Mouse (Mus musculus): ENCODE data around the gene Asic2. TPM values are rescaled to one million over a fixed set of nuclear protein-coding genes. Genes with fewer than 3 reads are reported as not detected.

Gene Asic2
- polyA plus RNA-seq, 1 experiment = 39.7 TPM

DNA sequence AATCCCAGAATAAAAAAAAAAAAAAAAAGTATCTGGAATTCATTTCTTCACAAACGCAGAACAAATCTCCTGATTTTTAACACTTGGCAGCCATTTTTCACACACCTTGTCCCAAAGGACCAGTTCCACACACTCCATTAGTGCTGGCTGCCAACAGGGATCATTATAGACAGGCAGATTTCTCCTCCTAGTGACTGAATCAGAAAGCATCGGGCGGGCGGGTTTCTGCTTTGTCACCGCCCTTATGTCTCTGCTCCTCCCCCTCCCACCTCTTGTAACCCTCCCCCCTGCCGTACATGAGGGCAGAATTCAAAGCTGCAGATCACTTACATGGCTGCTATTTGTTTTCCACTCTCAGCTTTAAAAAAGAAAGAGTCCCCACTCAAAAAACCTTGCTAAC is 436.4 kb downstream of the Asic2 start:
- no peaks in the 10 kb centered on the region for H3K27me3 ChIP-seq (ENCODE audit: control insufficient read depth, insufficient read depth, low read length)
- TF ChIP-seq CTCF (IDR thresholded peaks at IDR 0.05; ENCODE audit: borderline replicate concordance, insufficient read depth, low read depth, low read length) (no peak), POLR2A (IDR thresholded peaks at IDR 0.05; ENCODE audit: borderline replicate concordance, insufficient read depth, low read length) (no peak)
- no peak overlapping the region for H3K4me3 ChIP-seq (replicated peaks; ENCODE audit: insufficient read depth, low read depth, low read length)
- DNase-seq = no peak
- no peak overlapping the region for H3K27ac ChIP-seq (ENCODE audit: insufficient read depth, low read length)
- no peaks in the 10 kb centered on the region for H3K4me1 ChIP-seq (ENCODE audit: control insufficient read depth, insufficient read depth, low read length)
- 10% methylated on average over 6 of the region's 6 CpGs for WGBS

DNA sequence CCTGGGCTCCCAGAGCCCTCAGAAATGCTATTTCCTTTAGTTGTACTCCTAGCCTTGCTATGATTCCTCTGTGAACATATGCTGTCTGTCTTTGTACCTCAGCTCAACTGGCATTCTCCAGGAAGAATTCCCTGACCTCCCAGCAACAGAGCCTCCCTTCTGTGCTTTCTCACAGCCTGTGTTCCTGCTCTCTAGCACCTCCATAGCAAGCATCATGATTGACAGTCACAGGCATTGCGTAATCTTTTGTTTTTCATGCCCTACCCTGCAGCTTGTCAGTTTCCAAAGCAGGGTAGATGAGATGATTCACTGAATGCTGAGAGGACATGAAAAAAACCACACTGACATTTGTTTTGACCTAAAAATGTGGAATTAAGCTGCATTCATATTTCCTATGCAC is 445.3 kb downstream of the Asic2 start:
- WGBS = 71% methylated on average over 1 of the region's 1 CpGs
- no peak overlapping the region for H3K4me3 ChIP-seq (replicated peaks; ENCODE audit: insufficient read depth, low read depth, low read length)
- DNase-seq = no peak
- no peaks in the 10 kb centered on the region for H3K4me1 ChIP-seq (ENCODE audit: control insufficient read depth, insufficient read depth, low read length)
- TF ChIP-seq CTCF (IDR thresholded peaks at IDR 0.05; ENCODE audit: borderline replicate concordance, insufficient read depth, low read depth, low read length) = no peak
- TF ChIP-seq POLR2A (IDR thresholded peaks at IDR 0.05; ENCODE audit: borderline replicate concordance, insufficient read depth, low read length) = no peak
- H3K27ac ChIP-seq (ENCODE audit: insufficient read depth, low read length) = no peak overlapping the region
- H3K27me3 ChIP-seq (ENCODE audit: control insufficient read depth, insufficient read depth, low read length) = no peaks in the 10 kb centered on the region

DNA sequence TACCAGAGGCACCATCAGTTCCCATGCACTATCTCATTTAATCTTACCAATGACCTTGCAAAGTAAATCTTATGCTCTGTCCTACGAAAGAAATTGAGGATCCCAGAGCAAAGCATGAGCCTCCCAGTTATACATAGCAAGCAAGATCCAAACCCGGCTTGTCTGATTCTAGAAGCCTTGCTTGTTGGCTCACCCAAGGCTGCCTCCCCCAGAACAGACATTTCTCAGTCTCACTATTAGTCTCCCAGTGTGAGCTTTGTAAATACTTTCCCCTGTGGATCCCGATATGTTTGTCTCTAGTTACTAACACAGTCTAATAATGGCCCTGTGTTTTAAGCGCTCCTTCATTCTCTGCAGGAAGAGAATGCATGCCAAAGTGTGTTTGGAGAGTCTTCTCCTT is 446.4 kb downstream of the Asic2 start:
- no peak for DNase-seq
- no peak overlapping the region for H3K27ac ChIP-seq (ENCODE audit: insufficient read depth, low read length)
- no peaks in the 10 kb centered on the region for H3K4me1 ChIP-seq (ENCODE audit: control insufficient read depth, insufficient read depth, low read length)
- no peak overlapping the region for H3K4me3 ChIP-seq (replicated peaks; ENCODE audit: insufficient read depth, low read depth, low read length)
- no peak for TF ChIP-seq POLR2A (IDR thresholded peaks at IDR 0.05; ENCODE audit: borderline replicate concordance, insufficient read depth, low read length)
- TF ChIP-seq CTCF (IDR thresholded peaks at IDR 0.05; ENCODE audit: borderline replicate concordance, insufficient read depth, low read depth, low read length) = no peak
- no peaks in the 10 kb centered on the region for H3K27me3 ChIP-seq (ENCODE audit: control insufficient read depth, insufficient read depth, low read length)
- 75% methylated on average over 4 of the region's 4 CpGs for WGBS

DNA sequence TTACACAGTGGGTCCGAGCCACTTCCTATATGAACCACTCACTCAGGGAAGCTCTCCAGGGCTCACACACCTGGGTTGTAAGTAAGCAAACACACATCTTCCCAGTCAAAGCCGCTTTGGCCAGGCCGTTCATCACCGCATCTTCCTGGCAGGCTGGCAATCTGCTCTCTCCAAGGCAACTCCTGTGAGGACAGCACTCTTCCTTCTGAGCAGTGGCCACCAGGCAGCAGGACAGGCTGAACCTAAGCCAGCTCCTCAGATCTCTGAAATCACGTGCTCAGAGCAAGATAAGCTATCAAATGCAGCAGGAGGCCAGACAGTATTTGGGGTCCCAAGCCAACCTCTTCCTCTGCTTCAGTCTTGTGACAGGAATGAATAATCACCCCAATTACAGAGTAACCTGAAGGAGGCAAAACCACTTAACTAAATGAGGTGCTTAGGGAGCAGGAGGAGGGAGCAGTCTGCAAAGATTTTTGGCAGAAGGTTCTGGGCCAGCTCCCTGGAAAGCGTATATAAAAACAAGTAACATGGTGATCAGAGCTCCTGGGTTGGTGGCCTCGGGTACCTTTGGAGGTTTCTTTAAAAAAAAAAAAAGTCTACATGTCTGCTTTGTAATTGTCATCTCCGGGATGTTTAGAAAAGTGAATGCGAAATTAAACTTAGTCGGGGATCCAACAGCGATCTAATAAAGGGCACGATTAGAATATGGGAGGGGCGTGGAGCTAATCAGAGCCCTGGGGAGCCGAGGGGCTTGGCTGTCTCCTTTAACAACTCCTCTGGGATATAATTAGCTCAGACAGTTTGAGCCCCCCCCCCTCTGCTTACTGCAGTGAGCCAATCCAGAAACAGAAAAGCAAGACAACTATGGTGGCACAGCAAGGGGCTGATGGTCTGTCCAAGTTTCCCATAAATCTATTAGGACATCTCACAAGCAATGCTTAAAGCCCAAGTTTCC is 450.0 kb downstream of the Asic2 start:
- TF ChIP-seq POLR2A (IDR thresholded peaks at IDR 0.05; ENCODE audit: borderline replicate concordance, insufficient read depth, low read length) (no peak), CTCF (IDR thresholded peaks at IDR 0.05; ENCODE audit: borderline replicate concordance, insufficient read depth, low read depth, low read length) (no peak)
- Histone ChIP-seq H3K4me3 (replicated peaks; ENCODE audit: insufficient read depth, low read depth, low read length) (no peak overlapping the region), H3K27ac (ENCODE audit: insufficient read depth, low read length) (no peak overlapping the region), H3K4me1 (ENCODE audit: control insufficient read depth, insufficient read depth, low read length) (no peaks in the 10 kb centered on the region), H3K27me3 (ENCODE audit: control insufficient read depth, insufficient read depth, low read length) (no peaks in the 10 kb centered on the region)
- DNase-seq = peak in 1 of 2 experiments; percentile 16
- 12% methylated on average over 14 of the region's 14 CpGs for WGBS

DNA sequence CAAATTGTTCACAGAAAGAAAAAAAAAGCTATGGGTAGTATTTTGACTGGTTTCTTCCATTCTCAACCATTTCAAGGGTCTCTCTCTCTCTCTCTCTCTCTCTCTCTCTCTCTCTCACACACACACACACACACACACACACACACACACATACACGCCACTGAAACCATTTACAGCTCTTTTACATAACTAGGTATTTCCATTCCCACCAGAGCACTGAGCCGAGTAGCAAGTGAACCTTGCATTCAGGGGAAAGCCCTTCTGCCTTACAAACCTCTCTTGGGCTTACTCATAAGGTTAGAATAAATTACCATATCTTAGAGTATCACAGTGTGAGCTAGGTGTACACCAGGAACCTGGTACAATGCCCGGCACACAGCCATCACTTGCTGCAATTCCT is 452.5 kb downstream of the Asic2 start:
- H3K27ac ChIP-seq (ENCODE audit: insufficient read depth, low read length) = no peak overlapping the region
- peaks cover 4% of the 10 kb centered on the region; the same call in 1 of the 2 replicates for H3K4me1 ChIP-seq (ENCODE audit: control insufficient read depth, insufficient read depth, low read length)
- 88% methylated on average over 3 of the region's 3 CpGs for WGBS
- no peak overlapping the region for H3K4me3 ChIP-seq (replicated peaks; ENCODE audit: insufficient read depth, low read depth, low read length)
- TF ChIP-seq POLR2A (IDR thresholded peaks at IDR 0.05; ENCODE audit: borderline replicate concordance, insufficient read depth, low read length) (no peak), CTCF (IDR thresholded peaks at IDR 0.05; ENCODE audit: borderline replicate concordance, insufficient read depth, low read depth, low read length) (no peak)
- no peaks in the 10 kb centered on the region for H3K27me3 ChIP-seq (ENCODE audit: control insufficient read depth, insufficient read depth, low read length)
- DNase-seq = no peak

DNA sequence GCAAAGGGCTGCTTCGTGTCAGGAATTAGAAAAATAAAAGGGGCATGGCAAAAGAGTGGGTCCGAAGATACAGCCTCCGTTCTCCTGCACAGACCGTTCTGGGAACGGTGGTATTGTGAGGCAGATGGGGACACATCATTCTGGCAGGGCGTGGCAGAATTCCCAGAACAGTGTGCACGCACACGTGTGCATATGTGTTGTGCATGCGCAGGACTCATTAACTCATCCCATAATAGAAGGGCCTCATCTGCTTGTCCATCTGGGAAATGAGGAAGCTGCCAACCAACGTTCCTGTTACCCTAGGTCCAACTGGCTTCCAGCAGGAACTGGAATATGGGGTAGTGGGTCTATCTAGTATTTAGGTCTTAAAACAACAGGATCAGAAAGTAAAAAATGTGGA is 455.8 kb downstream of the Asic2 start:
- H3K27me3 ChIP-seq (ENCODE audit: control insufficient read depth, insufficient read depth, low read length) = no peaks in the 10 kb centered on the region
- WGBS = 15% methylated on average over 10 of the region's 10 CpGs
- no peak for TF ChIP-seq CTCF (IDR thresholded peaks at IDR 0.05; ENCODE audit: borderline replicate concordance, insufficient read depth, low read depth, low read length)
- no peak for TF ChIP-seq POLR2A (IDR thresholded peaks at IDR 0.05; ENCODE audit: borderline replicate concordance, insufficient read depth, low read length)
- DNase-seq = peak in 1 of 2 experiments; percentile 10
- H3K4me1 ChIP-seq (ENCODE audit: control insufficient read depth, insufficient read depth, low read length) = peaks cover 4% of the 10 kb centered on the region; the same call in 1 of the 2 replicates
- no peak overlapping the region for H3K4me3 ChIP-seq (replicated peaks; ENCODE audit: insufficient read depth, low read depth, low read length)
- H3K27ac ChIP-seq (ENCODE audit: insufficient read depth, low read length) = no peak overlapping the region

DNA sequence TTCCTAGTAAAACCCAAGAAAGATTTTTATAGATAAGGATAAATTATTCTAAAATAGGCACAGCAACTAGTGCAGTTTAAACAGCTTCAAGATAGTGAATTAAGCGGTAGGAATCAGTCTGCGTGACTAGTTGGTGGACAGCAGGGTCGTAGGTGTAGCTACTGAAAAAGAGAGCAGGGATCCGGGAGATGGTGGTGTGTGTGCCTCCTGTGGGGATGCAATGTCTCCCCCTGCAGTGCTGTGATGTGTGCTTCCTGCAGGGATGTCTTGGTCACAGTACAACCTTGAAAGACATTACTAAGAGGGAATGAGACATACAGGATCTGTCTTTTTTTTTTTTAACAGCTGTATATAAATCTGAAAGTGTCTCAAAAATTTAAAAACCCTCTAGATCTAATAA is 456.9 kb downstream of the Asic2 start:
- TF ChIP-seq CTCF (IDR thresholded peaks at IDR 0.05; ENCODE audit: borderline replicate concordance, insufficient read depth, low read depth, low read length) (no peak), POLR2A (IDR thresholded peaks at IDR 0.05; ENCODE audit: borderline replicate concordance, insufficient read depth, low read length) (no peak)
- no peak overlapping the region for H3K4me3 ChIP-seq (replicated peaks; ENCODE audit: insufficient read depth, low read depth, low read length)
- peaks cover 4% of the 10 kb centered on the region; the same call in 1 of the 2 replicates for H3K4me1 ChIP-seq (ENCODE audit: control insufficient read depth, insufficient read depth, low read length)
- WGBS = 76% methylated on average over 4 of the region's 4 CpGs
- no peaks in the 10 kb centered on the region for H3K27me3 ChIP-seq (ENCODE audit: control insufficient read depth, insufficient read depth, low read length)
- DNase-seq = no peak
- no peak overlapping the region for H3K27ac ChIP-seq (ENCODE audit: insufficient read depth, low read length)
